Mouse (Mus musculus): ENCODE measurements around the gene Gm21987.
"Not testable (repeated sequence)": the region's sequence is repeated elsewhere in the genome, so short reads cannot be mapped to it uniquely, and the experiment has no call there.

The Gm21987 gene

DNA sequence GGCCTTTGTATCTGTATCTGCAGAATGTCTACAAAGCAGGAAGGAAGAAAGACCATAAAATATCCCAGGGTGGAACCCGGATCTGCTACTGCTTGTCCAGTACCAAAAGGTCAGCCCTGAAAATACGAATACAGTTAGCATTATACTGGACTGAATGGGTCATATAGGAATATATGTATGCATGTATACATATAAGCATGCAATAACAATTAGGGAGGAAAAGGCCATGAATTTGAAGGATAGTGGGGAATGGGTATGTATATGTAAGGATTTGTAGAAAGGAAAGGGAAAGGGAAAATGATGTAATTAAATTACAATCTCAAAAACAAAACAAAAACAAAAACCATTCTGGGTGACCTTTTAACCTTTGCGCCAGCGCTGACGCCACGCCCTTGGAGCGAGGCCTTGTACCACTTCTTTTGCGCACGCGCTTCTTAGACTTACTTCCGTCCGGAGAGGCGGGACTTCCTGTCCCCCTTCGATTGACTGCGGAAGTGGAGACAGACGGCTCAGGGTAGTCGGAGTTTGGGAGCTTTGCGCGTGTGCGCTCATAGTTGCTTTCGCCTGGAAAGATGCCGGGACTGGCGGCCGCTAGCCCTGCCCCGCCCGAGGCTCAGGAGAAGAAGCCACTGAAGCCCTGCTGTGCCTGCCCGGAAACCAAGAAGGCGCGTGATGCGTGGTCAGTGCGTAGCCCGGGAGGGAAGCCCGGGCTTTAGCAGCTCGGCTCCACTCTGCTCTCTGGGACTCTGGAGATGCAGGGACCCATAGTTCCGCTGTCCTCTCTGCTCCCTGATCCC lies at the start of gene Gm21987, which contains the start of gene Cox17:
TSS of gene Gm21987 (plus strand) at position 512 of the 797 bp plus-strand sequence.
TSS of gene Cox17 (plus strand) at position 463 of the 797 bp plus-strand sequence.
- DNase-seq (ENCODE audit: low spot score) = peak; percentile 90

DNA sequence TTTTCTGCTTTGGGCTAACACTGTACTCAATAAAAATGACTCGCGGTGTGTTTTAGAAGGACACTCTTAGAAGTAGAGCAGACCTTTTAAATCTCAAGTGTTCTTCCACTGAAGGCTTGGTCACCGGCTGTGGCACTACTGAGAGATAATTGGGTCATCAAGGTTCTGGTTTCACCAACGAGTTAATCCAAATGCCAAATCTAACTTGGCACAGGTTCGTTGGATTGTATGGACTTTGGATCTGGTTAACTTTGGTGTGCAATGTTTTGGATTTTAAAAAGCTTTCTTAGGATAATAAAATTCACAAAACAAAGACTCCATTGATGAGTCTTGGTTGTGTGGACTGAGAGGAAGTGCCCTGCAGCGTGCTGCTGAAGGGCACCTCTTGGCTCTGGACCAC lies 48.4 kb upstream of the Gm21987 start:
- no peak for DNase-seq (ENCODE audit: low spot score)

DNA sequence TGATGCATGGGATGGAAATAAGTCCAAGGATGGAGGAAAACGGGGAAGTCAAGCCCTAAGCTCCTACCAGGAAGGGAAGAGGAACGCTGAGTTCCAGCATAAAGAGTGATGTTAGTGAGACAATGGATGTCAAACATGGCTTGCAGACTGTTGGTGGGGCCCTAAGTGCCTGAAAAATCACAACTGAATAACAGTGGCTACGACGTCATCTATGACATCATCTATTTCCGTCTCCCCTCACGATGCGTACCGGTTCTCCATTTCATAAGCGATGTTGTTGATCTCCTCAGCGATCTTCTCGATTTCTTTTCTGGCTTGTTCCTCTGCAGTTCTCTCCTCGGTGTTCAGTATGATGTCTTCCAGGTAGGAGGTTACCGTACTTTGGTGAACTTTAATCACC lies 44.5 kb upstream of the Gm21987 start:
- DNase-seq (ENCODE audit: low spot score) = no peak

DNA sequence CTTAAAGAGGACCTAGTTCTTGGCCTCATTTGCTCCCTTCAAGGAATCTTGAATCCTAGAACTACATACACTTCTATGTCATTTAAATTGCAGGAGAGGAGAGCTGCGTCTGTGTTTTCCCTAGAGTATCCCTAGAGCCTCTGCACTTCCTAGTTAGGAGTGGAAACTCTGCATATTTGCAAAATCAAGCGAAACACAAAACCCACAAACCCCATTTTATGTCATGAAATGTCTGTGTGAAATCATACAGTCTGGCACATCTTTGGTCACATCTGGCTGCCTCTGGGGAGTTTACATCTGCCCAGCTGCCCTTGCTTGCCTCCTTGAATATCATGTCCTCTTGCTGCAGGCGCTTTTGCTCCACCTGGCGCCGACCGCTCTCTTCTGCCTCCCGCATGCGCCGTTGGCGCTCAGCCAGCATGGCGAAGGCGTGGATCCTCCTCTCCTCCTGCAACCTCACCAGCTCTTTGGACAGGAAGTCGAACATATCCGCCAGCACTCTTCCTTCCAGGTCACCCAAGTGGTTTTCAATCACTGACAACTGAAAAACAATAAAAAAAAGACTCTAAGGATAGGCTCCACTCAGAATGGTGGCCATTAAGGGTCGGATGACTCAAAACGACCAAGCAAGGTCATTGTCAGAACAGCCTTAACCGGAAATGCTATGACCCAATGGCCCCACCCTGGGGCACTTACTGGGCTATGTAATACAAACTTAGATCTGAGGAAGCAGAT lies 42.2 kb upstream of the Gm21987 start:
- no peak for DNase-seq (ENCODE audit: low spot score)

DNA sequence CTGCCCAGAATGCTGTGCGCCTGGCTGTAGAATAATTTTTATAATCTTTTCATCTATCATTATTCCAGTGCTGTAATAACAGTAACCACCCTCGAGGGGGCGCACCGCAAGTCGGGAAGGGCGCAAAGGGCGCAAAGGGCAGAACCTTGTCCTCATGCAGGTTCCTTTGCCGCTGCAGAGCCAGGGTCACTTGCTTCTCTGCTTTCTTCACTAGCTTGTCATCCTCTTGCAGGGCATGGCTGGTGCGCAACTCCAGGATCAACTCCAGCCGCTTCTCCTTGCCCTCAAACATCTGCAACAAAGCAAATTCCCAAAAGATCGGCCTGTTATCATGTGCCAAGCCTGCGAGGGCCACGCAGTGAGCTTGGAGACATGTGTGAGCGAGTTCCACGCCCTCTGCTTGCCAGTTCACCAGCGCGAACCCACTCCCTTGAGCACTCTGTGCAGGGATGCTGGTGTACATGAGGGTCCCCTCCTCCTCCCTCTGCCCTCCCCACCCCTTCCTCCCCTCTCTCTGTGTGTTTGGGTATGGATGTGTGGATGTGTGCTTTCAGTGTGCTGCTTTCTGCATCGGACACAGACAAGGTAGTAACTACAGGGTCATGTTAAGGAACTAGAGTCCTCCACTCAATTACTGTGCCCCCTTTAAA lies 40.1 kb upstream of the Gm21987 start:
- no peak for DNase-seq (ENCODE audit: low spot score)

DNA sequence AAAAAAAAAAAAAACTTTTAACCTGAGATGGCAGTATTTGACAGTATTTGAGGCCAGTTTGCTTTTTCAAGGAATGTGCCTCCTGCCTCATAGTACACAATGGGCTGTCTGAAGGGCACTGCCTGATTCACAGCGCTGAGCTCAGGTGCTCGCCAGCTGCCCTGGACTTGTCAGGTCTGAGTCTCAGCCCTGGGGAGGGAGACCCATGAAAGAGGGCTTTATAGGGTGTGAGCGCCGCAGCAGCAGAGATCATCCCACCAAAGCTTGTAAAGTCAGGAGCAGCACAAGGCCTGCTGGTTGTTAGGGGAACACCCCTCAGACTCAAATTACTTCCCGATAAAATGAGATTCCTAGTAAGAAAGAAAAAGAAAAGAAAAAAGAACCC lies 39.6 kb upstream of the Gm21987 start:
- DNase-seq (ENCODE audit: low spot score) = no peak

DNA sequence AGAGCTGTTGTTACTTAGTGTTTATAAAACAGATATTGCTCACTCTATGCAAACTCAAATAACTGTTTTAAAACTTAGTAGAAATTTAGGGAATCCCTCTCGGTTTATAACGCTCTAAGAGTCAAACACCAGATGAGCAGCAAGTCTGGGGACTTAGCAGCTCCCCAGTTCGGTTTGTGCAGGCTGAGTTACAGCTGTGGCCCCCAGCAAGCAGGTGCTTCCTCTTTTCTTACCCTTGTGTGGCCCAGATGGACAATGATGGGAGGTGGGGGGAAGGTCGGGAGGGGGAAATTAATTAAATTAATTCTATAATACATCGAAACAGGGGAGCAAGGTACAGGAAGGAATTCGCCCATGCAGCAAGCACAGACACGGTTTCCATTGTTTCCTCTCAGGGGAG lies 39.2 kb upstream of the Gm21987 start:
- no peak for DNase-seq (ENCODE audit: low spot score)

DNA sequence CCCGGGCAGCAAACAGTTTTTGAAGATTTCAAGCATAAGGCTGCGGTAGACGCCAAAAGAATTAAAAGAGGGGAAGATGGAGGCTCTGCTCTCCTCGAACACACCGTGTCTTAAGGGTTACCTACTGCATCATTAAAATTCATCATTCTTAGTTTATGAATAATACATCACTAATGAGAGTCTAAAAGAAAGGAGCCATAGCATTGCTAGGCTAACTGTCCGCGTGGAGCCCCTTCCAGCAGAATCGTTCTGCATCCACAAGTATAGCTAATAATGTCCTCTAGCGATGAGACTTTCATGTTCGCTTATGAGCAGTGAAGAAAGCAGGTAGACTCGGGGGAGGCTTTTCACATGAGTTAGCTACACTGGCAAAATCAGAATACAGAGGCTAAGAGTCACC lies 38.6 kb upstream of the Gm21987 start:
- DNase-seq (ENCODE audit: low spot score) = no peak

DNA sequence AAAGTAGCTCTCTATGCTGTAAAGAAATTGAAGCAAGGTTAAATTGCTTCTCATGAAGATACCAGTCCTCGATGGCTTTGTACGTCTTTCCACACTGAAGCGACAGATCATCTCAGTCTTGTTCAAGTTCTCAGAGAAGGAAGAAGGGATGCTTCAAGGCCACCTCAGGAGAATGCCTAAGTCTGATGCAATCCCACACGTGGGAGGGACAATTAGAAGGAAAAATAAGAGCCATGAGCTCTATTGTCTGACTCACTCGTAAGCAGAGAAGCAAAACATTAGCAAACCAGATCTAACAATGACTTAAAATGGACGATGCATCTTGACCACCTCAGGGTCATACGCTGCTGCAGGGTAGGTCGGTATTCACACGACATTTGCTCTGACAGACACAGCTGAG lies 28.3 kb upstream of the Gm21987 start:
- no peak for DNase-seq (ENCODE audit: low spot score)

DNA sequence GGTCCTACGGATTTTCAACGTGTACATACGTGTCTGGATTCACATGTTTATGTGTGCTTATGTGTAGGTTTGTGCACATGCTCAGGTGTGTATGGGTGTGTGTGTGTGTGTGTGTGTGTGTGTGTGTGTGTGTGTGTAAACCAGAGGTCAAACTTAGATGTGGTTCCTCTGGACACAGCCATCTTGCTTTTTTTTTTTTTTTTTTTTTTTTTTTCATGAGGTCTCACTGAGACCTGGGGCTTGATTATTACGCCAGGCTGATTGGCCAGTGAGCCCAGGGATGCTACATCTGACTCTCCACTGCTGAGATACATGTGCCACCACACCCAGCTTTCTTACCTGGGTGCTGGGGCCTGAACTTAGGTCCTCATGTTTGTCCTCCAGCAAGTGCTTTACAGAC lies 27.8 kb upstream of the Gm21987 start:
- no peak for DNase-seq (ENCODE audit: low spot score)

DNA sequence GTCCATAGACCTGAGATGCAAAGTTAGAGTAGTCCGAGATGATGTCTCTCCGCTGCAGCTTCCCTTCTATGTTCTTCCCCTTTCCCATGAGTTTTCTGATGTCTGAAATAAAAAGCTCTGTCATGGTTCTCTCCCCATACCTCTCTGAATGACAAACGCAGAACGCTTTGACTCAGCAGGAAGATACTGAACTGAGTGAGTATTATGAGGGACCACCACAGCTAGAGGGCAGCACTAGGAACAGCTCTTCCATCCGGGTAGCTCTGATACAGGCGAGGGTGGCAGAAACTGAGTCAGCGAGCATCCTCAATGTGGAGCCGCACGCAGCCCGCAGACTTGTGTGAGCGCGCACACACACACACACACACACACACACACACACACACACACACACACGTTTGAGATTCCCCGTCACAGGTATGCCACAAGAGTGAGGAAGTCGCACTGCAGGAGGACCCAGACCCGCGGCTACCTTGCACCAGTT lies 25.3 kb upstream of the Gm21987 start:
- DNase-seq (ENCODE audit: low spot score) = peak; percentile 36

DNA sequence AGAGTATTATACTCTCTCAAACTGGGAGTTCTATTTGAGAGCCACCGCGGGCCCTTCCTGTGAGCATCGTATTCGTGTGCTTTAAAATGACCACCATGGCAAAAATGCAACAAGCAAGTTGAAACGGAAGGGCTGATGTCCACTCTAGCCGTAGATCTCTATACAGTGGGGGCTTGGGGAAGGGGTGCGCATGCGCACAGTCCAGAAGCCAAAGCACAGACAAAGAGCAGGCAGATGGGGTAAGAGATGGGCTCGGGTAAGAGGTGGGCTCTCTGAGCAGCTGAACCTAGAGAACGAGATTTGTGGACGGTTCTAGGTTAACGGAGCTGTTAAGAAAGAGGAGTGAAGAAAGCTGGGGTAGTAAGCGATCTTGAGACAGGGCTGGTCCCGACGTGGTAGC lies 22.5 kb upstream of the Gm21987 start:
- DNase-seq (ENCODE audit: low spot score) = no peak

DNA sequence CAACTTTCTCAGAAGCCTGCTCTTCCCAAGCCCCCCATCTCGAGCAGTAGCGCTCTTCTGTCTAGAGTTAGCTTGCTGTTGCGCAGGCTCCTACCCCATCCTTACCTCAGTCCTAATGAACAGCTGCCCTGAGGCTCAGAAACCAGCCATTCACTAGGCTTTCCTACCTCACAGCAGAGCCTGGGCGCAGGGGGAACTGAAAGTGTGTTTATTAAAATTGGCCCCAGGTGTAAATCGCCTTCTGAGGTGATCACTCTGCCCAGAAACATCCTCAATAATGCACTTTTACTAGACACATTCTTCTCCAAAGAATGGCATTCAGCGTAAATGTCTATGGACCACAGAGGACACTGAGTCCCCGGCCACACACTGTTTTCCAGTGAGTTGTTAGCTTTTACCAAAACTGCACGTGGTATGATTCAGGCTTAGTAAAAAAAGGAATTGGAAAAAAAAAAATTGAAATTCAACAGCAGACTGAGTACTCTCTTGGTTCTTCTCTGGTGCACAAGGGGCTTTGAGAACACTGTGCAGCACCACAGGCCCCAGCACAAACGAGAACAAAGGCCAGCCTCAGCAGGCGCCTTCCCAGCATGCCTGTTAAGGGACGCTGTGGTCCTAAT lies 20.0 kb upstream of the Gm21987 start:
- DNase-seq (ENCODE audit: low spot score) = no peak

DNA sequence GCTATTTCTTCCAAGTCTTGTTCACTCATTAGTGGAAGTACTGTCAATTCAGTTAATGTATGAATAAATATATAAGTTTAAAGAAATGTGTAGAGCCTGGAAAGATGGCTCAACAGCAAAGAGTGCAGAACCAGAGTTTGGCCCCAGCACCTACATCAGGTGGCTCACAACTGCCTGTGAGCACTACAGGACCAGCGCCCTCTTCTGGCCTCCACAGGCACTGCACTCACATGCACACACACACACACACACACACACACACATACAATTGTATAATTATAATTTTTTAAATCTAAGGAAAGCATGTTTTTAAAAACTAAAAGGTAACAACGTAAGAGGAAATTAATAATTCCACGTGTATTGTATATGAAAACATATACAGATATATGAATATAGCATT lies 17.5 kb upstream of the Gm21987 start:
- no peak for DNase-seq (ENCODE audit: low spot score)

DNA sequence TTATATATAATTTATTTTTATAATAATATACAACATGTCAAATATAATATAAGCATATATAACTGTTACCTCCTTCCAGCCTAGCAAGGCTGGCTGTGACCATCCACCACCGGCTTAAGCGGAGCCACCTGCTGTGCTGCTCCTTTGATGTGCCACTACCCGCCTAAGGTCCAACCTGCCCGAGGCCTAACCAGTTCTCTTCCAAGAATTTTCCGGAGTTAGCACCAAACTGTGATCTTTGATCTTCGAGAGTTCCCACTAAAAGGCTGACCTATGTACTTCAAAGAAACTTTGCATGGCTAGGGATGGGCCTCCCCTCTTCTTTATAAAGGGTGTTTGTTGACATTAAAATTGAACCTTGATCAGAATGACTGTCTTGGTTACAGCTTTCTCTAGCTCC lies 12.4 kb upstream of the Gm21987 start:
- no peak for DNase-seq (ENCODE audit: low spot score)

DNA sequence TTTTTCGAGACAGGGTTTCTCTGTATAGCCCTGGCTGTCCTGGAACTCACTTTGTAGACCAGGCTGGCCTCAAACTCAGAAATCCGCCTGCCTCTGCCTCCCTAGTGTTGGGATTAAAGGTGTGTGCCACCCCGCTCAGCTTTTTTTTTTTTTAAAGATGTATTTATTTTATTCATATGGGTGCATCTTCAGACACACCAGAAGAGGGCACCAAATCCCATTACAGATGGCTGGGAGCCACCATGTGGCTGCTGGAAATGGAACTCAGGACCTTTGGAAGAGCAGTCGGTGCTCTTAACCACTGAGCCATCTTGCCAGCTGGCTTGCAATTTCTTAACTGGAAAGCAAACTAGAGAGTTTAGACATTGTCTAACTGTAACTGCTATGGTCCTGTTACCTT lies 8.8 kb upstream of the Gm21987 start:
- DNase-seq (ENCODE audit: low spot score) = not testable (repeated sequence)

DNA sequence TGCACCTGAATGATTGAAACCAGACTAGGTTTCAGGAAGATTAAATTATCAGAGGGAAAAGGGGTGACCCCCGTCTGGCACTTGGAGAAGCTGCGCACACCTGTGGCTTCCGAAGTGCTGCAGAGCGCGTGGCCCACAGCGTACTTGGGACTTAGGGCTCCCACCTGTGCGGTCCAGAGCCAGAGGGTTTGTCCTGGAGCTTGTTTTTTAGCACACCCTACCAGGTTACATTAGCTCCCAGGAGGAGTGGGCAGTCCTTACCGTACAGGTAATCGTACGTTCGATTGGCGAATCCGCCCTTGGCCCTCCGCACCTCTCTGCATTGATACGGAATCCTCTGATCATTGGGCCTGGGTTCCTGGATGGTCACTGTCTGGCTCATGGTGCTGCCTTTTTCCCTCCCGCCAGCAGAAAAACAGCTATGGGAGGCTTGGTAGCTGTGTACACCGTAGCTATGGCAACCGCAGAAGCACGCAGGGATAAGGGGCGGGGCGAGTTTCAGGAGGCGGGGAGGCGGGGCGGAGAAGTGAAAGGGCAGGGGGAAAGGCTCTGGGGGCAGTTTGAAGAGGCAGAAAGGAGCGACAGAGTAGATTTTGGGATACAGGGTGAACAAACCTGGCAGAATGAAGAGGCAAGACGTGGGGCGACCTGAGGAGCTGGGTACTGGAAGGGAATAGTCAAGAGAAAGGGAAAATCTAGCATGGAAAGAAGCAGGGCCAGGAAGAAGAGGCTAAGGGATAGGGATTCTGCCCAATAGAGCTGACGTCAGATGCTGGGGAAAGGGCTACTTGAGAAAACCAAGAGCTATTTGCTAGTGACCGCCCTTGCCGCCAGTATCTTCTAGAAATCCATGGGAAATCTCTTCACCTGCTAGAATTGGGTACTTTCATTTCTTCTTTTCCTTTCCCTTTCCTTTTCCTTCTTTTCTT lies 5.2 kb upstream of the Gm21987 start, which contains the start of gene Maats1:
TSS of gene Maats1 (minus strand) at position 748 of the 929 bp plus-strand sequence.
- no peak for DNase-seq (ENCODE audit: low spot score)

DNA sequence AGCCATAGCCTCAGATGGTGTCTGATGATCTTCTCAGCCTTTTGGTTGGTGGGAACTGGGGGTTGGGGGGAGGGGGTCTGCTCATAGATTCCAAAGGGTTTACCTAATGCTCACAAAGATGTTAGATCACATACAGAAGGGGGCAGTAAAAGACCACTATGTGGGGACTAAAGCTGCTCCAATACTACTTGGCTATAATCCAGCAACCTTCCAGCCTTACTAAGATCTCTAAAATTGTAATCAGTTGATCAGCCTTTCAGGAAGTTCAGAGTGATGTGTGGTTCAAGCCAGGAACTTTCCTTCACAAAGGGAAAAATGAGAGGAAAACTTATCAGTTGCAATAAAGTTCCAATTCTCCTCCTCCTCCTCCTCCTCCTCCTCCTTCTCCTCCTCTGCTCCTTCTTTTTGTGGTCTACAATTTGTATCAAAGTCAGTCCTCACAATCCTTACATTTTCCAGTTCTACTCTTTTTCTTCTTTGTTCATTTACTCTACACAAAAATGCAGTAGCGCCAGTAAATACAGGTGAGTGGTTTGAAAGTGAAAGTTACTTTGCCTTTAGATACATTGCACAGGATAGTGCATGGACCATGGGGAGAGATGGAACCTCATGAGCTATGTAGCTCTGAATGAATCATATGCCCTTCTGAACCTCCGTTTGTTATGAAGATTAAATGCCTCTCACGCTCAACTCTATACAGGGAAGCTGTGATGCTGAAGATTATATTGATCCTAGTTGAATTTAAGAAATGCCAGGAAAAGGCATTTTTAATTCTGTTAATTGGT lies 1.7 kb upstream of the Gm21987 start:
- no peak for DNase-seq (ENCODE audit: low spot score)

DNA sequence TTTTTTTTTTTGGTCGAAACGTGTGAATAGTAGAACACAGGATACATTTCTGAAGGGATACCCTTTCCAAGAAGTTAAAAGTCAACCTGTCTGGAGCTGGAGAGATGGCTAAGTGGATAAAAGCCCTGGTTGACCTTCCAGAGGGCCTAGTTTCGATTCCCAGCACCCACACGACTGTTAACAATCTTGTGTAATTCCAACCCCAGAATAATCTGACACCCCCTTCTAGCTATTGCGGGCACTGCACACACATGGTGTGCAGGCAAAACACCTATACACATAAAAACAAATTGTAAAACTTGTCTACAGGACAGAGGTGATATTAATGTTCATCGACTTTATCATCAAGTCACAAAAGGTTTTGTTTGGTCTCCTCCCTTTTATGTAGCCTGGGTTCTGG lies 748 bp downstream of the Gm21987 start:
- DNase-seq (ENCODE audit: low spot score) = no peak

DNA sequence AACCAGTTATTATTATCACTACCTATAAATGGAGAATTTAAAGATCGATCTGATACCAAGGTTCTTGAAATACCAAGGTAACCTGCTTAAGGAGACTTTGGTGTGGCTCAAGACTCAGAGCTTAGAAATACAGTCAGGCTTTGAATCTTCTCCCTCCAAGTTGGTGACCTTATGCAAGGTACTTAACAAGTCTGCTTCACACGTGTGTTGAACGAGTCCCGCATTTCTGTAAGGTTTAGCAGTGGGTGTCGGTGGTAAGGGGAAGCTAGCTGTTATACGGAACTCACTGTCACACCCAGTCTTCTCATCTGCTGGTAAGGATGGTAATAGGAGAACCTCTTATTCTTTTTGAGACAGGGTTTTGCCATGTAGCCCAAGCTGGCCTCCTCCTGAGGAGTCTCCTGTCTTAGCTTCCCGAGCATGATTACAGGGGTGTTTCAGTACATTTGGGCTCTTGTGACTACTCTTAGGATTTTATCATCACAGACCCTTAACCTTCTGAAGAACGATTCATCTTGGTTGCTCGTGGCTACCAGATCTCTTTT lies 1.4 kb downstream of the Gm21987 start:
- DNase-seq (ENCODE audit: low spot score) = no peak
